Mouse (Mus musculus): ENCODE measurements around the gene Avl9. TPM values are rescaled to one million over a fixed set of nuclear protein-coding genes. Genes with fewer than 3 reads are reported as not detected.

Avl9 gene
- polyA plus RNA-seq, 1 experiment from 2014 or later, result 8.6 TPM

GRCm38 (mm10) chr6:56797311-56798151, 82.8 kb downstream of the Avl9 start, which contains the start of gene Kbtbd2:
Kbtbd2 (minus strand) TSS chr6:56797813.
- under 1% methylated on average over 97 of the region's 98 CpGs for WGBS
- peak; percentile 96 for DNase-seq (ENCODE audit: low spot score)
- H3K27ac ChIP-seq, result peak within 1 kb of the TSS; percentile 99
- H3K27me3 ChIP-seq (ENCODE audit: insufficient read depth, poor library complexity, severe bottlenecking), result no peaks in the 10 kb centered on the region
- H3K36me3 ChIP-seq, result no peaks in the 10 kb centered on the region
- H3K4me3 ChIP-seq, result peak within 1 kb of the TSS; percentile 89
- no peaks in the 10 kb centered on the region for H3K9me3 ChIP-seq
- peaks cover 16% of the 10 kb centered on the region for H3K4me1 ChIP-seq

GRCm38 (mm10) chr6:56798152-56798465, 83.4 kb downstream of the Avl9 start:
- WGBS, result 16% methylated on average over 8 of the region's 8 CpGs
- H3K4me3 ChIP-seq, result peak overlapping the region; percentile 89
- peaks cover 16% of the 10 kb centered on the region for H3K4me1 ChIP-seq
- H3K9me3 ChIP-seq, result no peaks in the 10 kb centered on the region
- H3K36me3 ChIP-seq, result no peaks in the 10 kb centered on the region
- H3K27me3 ChIP-seq (ENCODE audit: insufficient read depth, poor library complexity, severe bottlenecking), result no peaks in the 10 kb centered on the region
- peak overlapping the region; percentile 99 for H3K27ac ChIP-seq
- no peak for DNase-seq (ENCODE audit: low spot score)

- DNase-seq (ENCODE audit: low spot score), result no peak
- Histone ChIP-seq H3K4me1 (no peaks in the 10 kb centered on the region), H3K4me3 (no peak overlapping the region), H3K9me3 (no peaks in the 10 kb centered on the region), H3K27me3 (ENCODE audit: insufficient read depth, poor library complexity, severe bottlenecking) (no peaks in the 10 kb centered on the region), H3K27ac (no peak overlapping the region), H3K36me3 (no peaks in the 10 kb centered on the region)
- 85% methylated on average over 4 of the region's 4 CpGs for WGBS
Measured at GRCm38 (mm10) chr6:56805026-56805425, 90.3 kb downstream of the Avl9 start.

- Histone ChIP-seq H3K4me1 (no peaks in the 10 kb centered on the region), H3K27me3 (ENCODE audit: insufficient read depth, poor library complexity, severe bottlenecking) (no peaks in the 10 kb centered on the region), H3K4me3 (no peak overlapping the region), H3K36me3 (no peaks in the 10 kb centered on the region), H3K27ac (no peak overlapping the region), H3K9me3 (no peaks in the 10 kb centered on the region)
- WGBS, result 72% methylated on average over 2 of the region's 2 CpGs
- no peak for DNase-seq (ENCODE audit: low spot score)
Measured at GRCm38 (mm10) chr6:56806195-56806594, 91.5 kb downstream of the Avl9 start.

- no peaks in the 10 kb centered on the region for H3K27me3 ChIP-seq (ENCODE audit: insufficient read depth, poor library complexity, severe bottlenecking)
- no peaks in the 10 kb centered on the region for H3K36me3 ChIP-seq
- WGBS, result 14% methylated on average over 3 of the region's 3 CpGs
- no peaks in the 10 kb centered on the region for H3K4me1 ChIP-seq
- H3K4me3 ChIP-seq, result no peak overlapping the region
- no peaks in the 10 kb centered on the region for H3K9me3 ChIP-seq
- no peak for DNase-seq (ENCODE audit: low spot score)
- no peak overlapping the region for H3K27ac ChIP-seq
Measured at GRCm38 (mm10) chr6:56808656-56809055, 94.0 kb downstream of the Avl9 start.

Other genes starting within 250 kb of the Avl9 start
- 2.2 and 3.1 TPM in 2 replicates for gene Pde1c, start 145.8 kb upstream of the Avl9 start, polyA plus RNA-seq (2016; fragmentation: Nextera tagmentation; extraction: Ambion mirVana)
- gene Lsm5, start 10.2 kb upstream of the Avl9 start, polyA plus RNA-seq (2016; fragmentation: Nextera tagmentation; extraction: Ambion mirVana), result 99.3 and 118 TPM in 2 replicates
- gene Kbtbd2, start 82.9 kb downstream of the Avl9 start, polyA plus RNA-seq (2016; fragmentation: Nextera tagmentation; extraction: Ambion mirVana), result 35.8 and 39.9 TPM in 2 replicates
- 122 and 142 TPM in 2 replicates for gene Fkbp9, start 117.2 kb downstream of the Avl9 start, polyA plus RNA-seq (2016; fragmentation: Nextera tagmentation; extraction: Ambion mirVana)
- 74.1 and 75.4 TPM in 2 replicates for gene Nt5c3, start 209.0 kb downstream of the Avl9 start, polyA plus RNA-seq (2016; fragmentation: Nextera tagmentation; extraction: Ambion mirVana)
- 0.13 and 0.16 TPM in 2 replicates for gene Vmn1r4, start 209.1 kb downstream of the Avl9 start, polyA plus RNA-seq (2016; fragmentation: Nextera tagmentation; extraction: Ambion mirVana)